Mouse (Mus musculus): ENCODE measurements at regions not wholly inside any gene's neighbourhood (a gene's known extent, or its start where the extent isn't known, plus 50 kb on each side); places are given as distances from the start of the nearest gene placed in this dataset.

- TF ChIP-seq CTCF (IDR thresholded peaks at IDR 0.05; ENCODE audit: control insufficient read depth, insufficient read depth, low read length) (no peak), POLR2A (IDR thresholded peaks at IDR 0.05; ENCODE audit: borderline replicate concordance, control insufficient read depth, low read depth, low read length) (no peak)
These were observed 215.5 kb downstream of the Matn1 start for GRCm38 (mm10) chr4:131159712-131160111.

Measured in bone marrow, adult 2 months (tissue).